Mouse (Mus musculus): ENCODE measurements at regions not wholly inside any gene's neighbourhood (a gene's known extent, or its start where the extent isn't known, plus 50 kb on each side); places are given as distances from the start of the nearest gene placed in this dataset.

DNA sequence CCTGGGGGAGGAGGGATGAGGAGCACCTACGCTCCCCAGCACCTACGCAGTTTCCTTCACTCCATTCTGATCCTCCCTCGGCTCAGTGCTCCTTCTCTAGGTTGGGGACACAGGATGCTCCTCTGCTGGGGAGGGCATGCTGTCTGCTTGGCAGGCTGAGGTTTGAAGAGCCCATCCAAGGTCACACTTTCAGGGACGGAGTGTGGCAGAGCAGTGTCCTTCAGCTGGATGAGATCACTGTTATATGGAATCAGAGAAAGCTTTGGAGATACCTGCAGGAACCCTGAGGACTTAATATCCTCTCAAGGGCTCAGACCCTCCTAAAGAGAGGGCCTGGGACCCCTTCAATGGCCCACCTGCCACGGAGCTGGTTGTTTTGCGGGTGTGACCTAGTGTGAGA, 60.5 kb downstream of the Klhdc7a start:
- peaks cover 38% of the 10 kb centered on the region for H3K4me1 ChIP-seq
- H3K4me3 ChIP-seq: no peak overlapping the region
- no peaks in the 10 kb centered on the region for H3K9me3 ChIP-seq (replicated peaks)
- H3K27me3 ChIP-seq (ENCODE audit: low read depth, poor library complexity, severe bottlenecking): peaks cover 9% of the 10 kb centered on the region
- whole genome bisulfite sequencing: 95% methylated on average over 6 of the region's 6 CpGs
- no peak for DNase-seq (ENCODE audit: low spot score)
- H3K36me3 ChIP-seq: no peaks in the 10 kb centered on the region
- H3K27ac ChIP-seq (replicated peaks): no peak overlapping the region

- 92% methylated on average over 12 of the region's 12 CpGs for WGBS
- no peak overlapping the region for H3K27ac ChIP-seq (replicated peaks)
- H3K4me1 ChIP-seq: peaks cover 31% of the 10 kb centered on the region
- H3K27me3 ChIP-seq (ENCODE audit: low read depth, poor library complexity, severe bottlenecking): peaks cover 9% of the 10 kb centered on the region
- no peak overlapping the region for H3K4me3 ChIP-seq
- no peak for DNase-seq (ENCODE audit: low spot score)
- H3K36me3 ChIP-seq: no peaks in the 10 kb centered on the region
- H3K9me3 ChIP-seq (replicated peaks): no peaks in the 10 kb centered on the region
Measured at GRCm38 (mm10) chr4:139906176-139906575, 61.6 kb downstream of the Klhdc7a start.

- H3K36me3 ChIP-seq: no peaks in the 10 kb centered on the region
- no peak overlapping the region for H3K4me3 ChIP-seq
- peak; percentile 25 for DNase-seq (ENCODE audit: low spot score)
- H3K4me1 ChIP-seq: peaks cover 25% of the 10 kb centered on the region
- H3K27me3 ChIP-seq (ENCODE audit: low read depth, poor library complexity, severe bottlenecking): peaks cover 9% of the 10 kb centered on the region
- H3K27ac ChIP-seq (replicated peaks): peak overlapping the region; percentile 59
- H3K9me3 ChIP-seq (replicated peaks): no peaks in the 10 kb centered on the region
- 50% methylated on average over 17 of the region's 17 CpGs for WGBS
Measured at GRCm38 (mm10) chr4:139905093-139905783, 62.6 kb downstream of the Klhdc7a start.

DNA sequence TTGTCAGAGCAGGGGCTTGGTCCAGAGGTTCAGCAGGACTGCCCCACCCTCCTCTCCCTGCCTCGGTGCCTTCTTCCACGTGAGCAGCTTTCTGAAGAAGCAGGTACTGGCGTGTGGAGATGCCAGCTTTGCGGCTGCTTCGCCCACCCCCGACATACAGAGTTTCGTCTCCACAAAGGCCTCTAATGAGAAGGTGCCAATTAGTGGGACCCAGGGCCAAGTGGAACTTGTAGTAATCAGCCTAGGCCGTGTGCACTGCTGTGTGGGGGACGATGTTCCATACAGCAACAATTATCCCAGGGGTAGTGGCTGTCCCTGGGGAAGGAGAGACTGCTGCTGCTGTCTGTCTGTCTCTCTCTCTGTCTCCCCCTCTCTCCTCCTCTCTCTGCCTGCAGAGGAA, 66.6 kb upstream of the Pax7 start:
- WGBS: 91% methylated on average over 9 of the region's 9 CpGs
- no peak overlapping the region for H3K27ac ChIP-seq (replicated peaks)
- DNase-seq (ENCODE audit: low spot score): no peak
- H3K27me3 ChIP-seq (ENCODE audit: low read depth, poor library complexity, severe bottlenecking): no peaks in the 10 kb centered on the region
- no peaks in the 10 kb centered on the region; the same call in 1 of the 2 replicates for H3K9me3 ChIP-seq (replicated peaks)
- peaks cover 10% of the 10 kb centered on the region for H3K4me1 ChIP-seq
- H3K4me3 ChIP-seq: no peak overlapping the region
- H3K36me3 ChIP-seq: no peaks in the 10 kb centered on the region

DNA sequence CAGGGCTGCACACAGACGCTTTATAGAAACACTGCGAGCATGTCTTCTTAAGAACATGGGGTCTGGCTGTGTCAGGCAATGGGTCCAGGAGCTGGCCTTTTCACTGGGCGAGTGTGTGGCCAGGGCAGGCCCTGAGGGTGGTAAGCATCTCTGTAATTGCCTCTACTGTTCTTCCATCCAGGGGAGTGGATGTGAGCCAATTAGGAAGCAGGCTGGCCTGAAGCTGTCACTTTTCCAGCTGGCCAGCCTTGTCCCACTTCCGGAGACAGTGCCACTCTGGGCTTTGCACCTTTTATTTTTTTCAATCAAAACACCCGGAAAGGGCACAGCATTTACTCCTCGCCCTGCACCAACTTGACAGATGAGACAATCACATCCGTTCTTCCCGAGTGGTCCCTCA, 66.1 kb upstream of the Pax7 start:
- Histone ChIP-seq H3K36me3 (no peaks in the 10 kb centered on the region), H3K4me1 (peaks cover 7% of the 10 kb centered on the region), H3K27ac (replicated peaks) (no peak overlapping the region), H3K9me3 (replicated peaks) (no peaks in the 10 kb centered on the region; the same call in 1 of the 2 replicates), H3K27me3 (ENCODE audit: low read depth, poor library complexity, severe bottlenecking) (no peaks in the 10 kb centered on the region), H3K4me3 (no peak overlapping the region)
- no peak for DNase-seq (ENCODE audit: low spot score)
- 88% methylated on average over 8 of the region's 8 CpGs for WGBS

GRCm38 (mm10) chr4:139892678-139893077, 59.4 kb upstream of the Pax7 start:
- Histone ChIP-seq H3K4me1 (peaks cover 12% of the 10 kb centered on the region; the same call in 1 of the 2 replicates), H3K9me3 (replicated peaks) (no peaks in the 10 kb centered on the region; the same call in 1 of the 2 replicates), H3K4me3 (no peak overlapping the region), H3K27ac (replicated peaks) (no peak overlapping the region), H3K27me3 (ENCODE audit: low read depth, poor library complexity, severe bottlenecking) (no peaks in the 10 kb centered on the region), H3K36me3 (no peaks in the 10 kb centered on the region)
- no peak for DNase-seq (ENCODE audit: low spot score)
- WGBS: 78% methylated on average over 7 of the region's 7 CpGs

GRCm38 (mm10) chr4:139889013-139889412, 55.7 kb upstream of the Pax7 start:
- H3K4me3 ChIP-seq: no peak overlapping the region
- H3K27me3 ChIP-seq (ENCODE audit: low read depth, poor library complexity, severe bottlenecking): no peaks in the 10 kb centered on the region
- no peaks in the 10 kb centered on the region for H3K36me3 ChIP-seq
- H3K9me3 ChIP-seq (replicated peaks): no peaks in the 10 kb centered on the region
- H3K27ac ChIP-seq (replicated peaks): no peak overlapping the region
- WGBS: 90% methylated on average over 13 of the region's 13 CpGs
- peaks cover 12% of the 10 kb centered on the region; the same call in 1 of the 2 replicates for H3K4me1 ChIP-seq
- DNase-seq (ENCODE audit: low spot score): no peak
